Mouse (Mus musculus) embryonic facial prominence, embryonic 14.5 days (tissue): ENCODE measurements around the gene Fcor. TPM values are rescaled to one million over a fixed set of nuclear protein-coding genes. Genes with fewer than 3 reads are reported as not detected.

Source experiments
- ATAC-seq: fragments of 200-750 bp; cut with Nextera tagmentation; 2 replicates; pipeline ENCODE4 v1.8.0; 2017; ENCODE audit warnings: low read depth, moderate number of reproducible peaks, moderate TSS enrichment
- DNase-seq: peaks from one replicate; pipeline ENCODE4 v3.0.0-alpha.2; 2015; ENCODE audit warnings: low spot score
- H3K27ac ChIP-seq: fragments of 300-500 bp; sonication (generic); replicated peaks from 2 replicates; pipeline ENCODE4 v1.5.1; 2014; ENCODE audit warnings: low read depth, mild to moderate bottlenecking, low read length, moderate library complexity
- H3K27me3 ChIP-seq: fragments of 300-500 bp; sonication (generic); replicated peaks from 2 replicates; pipeline ENCODE4 v1.6.1; 2014; ENCODE audit warnings: low read length; ENCODE audit not compliant: control insufficient read depth, insufficient read depth
- H3K36me3 ChIP-seq: fragments of 300-500 bp; sonication (generic); 2 replicates; pipeline ENCODE4 v1.6.1; 2014; ENCODE audit warnings: low read length, mixed read lengths; ENCODE audit not compliant: control insufficient read depth, insufficient read depth
- H3K4me1 ChIP-seq: fragments of 300-500 bp; sonication (generic); 2 replicates; pipeline ENCODE4 v1.6.1; 2014; ENCODE audit warnings: antibody characterized with exemption, low read length; ENCODE audit not compliant: control insufficient read depth, insufficient read depth
- H3K4me2 ChIP-seq: fragments of 300-500 bp; sonication (generic); 2 replicates; pipeline ENCODE4 v1.6.1; 2014; ENCODE audit warnings: low read depth, mild to moderate bottlenecking, low read length, moderate library complexity, mixed read lengths
- H3K4me3 ChIP-seq: fragments of 300-500 bp; sonication (generic); 2 replicates; pipeline ENCODE4 v1.5.1; 2014; ENCODE audit warnings: low read depth, mild to moderate bottlenecking, low read length
- H3K9ac ChIP-seq: fragments of 300-500 bp; sonication (generic); 2 replicates; pipeline ENCODE4 v1.6.1; 2014; ENCODE audit warnings: low read depth, mild to moderate bottlenecking, low read length, moderate library complexity, mixed read lengths
- H3K9me3 ChIP-seq: fragments of 300-500 bp; sonication (generic); 2 replicates; pipeline ENCODE4 v1.6.1; 2016; ENCODE audit warnings: low read length; ENCODE audit not compliant: control insufficient read depth
- WGBS: fragments of 180-500 bp; shearing (Covaris S2); extraction: QIAGEN DNeasy Blood & Tissue Kit; methylation state at CpG from one replicate; pipeline ENCODE4 v1.1.7; 2014; 5-methylcytosine and 5-hydroxymethylcytosine counted together
- polyA plus RNA-seq: library from polyadenylated mRNA; unstranded; fragments of >200 nt; fragmentation: Nextera tagmentation; extraction: Ambion mirVana; gene quantifications from 2 replicates; pipeline ENCODE4 v1.2.1, GENCODE M21; 2014

Gene Fcor
- polyA plus RNA-seq, 1 experiment from 2014 or later: 14.8 TPM

DNA sequence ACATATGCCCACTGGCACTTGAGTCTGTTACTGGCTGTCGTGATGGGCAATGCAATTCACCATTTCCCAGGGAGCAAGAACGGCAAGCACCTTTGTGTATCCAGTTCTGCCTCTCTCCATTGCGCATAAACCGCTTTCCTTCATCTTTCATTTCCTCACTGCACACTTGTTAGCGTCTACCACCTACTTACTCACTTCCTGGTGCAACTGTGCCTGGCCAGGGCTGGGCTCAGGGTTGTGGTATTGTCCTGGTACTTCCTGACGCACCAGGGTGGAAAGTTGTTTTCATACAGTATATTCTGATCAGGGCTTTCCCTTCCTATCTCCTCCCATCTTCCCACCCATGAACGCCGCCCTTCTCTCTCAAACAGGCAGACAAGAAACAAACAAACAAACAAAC, 11.3 kb downstream of the Fcor start:
- Histone ChIP-seq H3K27me3 (no peaks in the 10 kb centered on the region), H3K9me3 (no peaks in the 10 kb centered on the region), H3K4me3 (no peak overlapping the region), H3K36me3 (no peaks in the 10 kb centered on the region), H3K9ac (no peak overlapping the region), H3K27ac (no peak overlapping the region), H3K4me1 (no peaks in the 10 kb centered on the region), H3K4me2 (no peak overlapping the region)
- ATAC-seq (no peak), DNase-seq (no peak)
- WGBS: 72% methylated on average over 8 of the region's 8 CpGs

DNA sequence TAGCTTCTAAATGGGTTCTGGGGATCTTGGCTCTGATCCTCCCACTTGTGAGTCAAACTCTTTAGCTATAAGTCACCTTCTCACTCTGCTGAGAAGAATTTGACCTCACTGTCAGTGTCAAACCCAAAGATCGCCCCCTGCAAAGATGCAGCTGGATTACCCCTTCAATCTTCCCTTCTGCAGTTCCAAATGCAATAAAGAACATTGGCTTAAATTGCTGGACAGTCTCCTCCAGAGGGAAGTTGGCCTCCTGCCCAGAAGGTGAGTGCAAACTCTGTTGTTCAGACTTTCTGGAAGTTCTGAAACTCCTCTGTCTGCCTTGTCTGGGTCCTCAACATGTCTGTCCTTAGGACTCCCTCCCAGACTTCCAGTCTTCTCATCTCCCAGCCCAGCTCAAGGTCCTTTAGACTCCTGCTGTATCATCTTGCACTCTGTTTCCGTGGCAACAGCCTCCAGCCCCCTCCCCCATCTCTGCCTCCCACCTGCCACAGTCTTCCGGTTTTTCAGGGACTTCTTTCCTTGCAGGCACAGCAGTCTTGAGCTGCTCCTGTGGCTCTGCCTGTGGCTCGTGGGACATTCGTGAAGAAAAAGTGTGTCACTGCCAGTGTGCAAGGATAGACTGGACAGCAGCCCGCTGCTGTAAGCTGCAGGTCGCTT, 15.3 kb downstream of the Fcor start:
- Histone ChIP-seq H3K9ac (no peak overlapping the region), H3K27me3 (no peaks in the 10 kb centered on the region), H3K4me1 (no peaks in the 10 kb centered on the region), H3K9me3 (no peaks in the 10 kb centered on the region), H3K27ac (no peak overlapping the region), H3K4me3 (no peak overlapping the region), H3K36me3 (no peaks in the 10 kb centered on the region), H3K4me2 (no peak overlapping the region)
- no peak for ATAC-seq
- WGBS: 18% methylated on average over 7 of the region's 7 CpGs
- DNase-seq: peak; percentile 17

DNA sequence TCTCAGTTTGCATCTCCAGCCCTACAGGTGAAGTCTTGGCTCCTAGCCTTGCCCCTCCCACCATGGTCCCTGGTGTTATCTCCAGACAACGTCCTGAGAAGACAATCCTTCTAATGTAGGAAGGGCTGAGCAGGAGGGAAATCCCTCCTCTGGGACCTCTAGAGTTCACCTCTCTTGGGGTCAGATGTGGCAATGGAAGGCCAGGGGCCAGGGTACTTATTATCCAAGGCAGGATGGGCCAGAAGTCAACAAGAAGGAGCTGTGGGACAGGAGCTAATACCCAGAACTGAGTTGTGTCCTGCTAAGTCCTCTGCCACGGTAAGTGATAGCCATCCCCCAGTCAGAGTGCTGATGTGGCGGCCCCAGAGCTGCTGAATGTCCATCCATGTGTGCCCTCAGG, 16.6 kb downstream of the Fcor start, which contains the start of gene Retn:
Gene Retn, plus strand, starts transcription at position 245 of the 400 bp plus-strand sequence.
- ATAC-seq: no peak
- H3K36me3 ChIP-seq: no peaks in the 10 kb centered on the region
- WGBS: 78% methylated on average over 2 of the region's 3 CpGs
- no peak within 1 kb of the TSS for H3K4me2 ChIP-seq
- H3K9me3 ChIP-seq: no peaks in the 10 kb centered on the region
- no peak within 1 kb of the TSS for H3K27ac ChIP-seq
- no peaks in the 10 kb centered on the region for H3K27me3 ChIP-seq
- no peaks in the 10 kb centered on the region for H3K4me1 ChIP-seq
- H3K4me3 ChIP-seq: no peak within 1 kb of the TSS
- no peak within 1 kb of the TSS for H3K9ac ChIP-seq
- DNase-seq: no peak

DNA sequence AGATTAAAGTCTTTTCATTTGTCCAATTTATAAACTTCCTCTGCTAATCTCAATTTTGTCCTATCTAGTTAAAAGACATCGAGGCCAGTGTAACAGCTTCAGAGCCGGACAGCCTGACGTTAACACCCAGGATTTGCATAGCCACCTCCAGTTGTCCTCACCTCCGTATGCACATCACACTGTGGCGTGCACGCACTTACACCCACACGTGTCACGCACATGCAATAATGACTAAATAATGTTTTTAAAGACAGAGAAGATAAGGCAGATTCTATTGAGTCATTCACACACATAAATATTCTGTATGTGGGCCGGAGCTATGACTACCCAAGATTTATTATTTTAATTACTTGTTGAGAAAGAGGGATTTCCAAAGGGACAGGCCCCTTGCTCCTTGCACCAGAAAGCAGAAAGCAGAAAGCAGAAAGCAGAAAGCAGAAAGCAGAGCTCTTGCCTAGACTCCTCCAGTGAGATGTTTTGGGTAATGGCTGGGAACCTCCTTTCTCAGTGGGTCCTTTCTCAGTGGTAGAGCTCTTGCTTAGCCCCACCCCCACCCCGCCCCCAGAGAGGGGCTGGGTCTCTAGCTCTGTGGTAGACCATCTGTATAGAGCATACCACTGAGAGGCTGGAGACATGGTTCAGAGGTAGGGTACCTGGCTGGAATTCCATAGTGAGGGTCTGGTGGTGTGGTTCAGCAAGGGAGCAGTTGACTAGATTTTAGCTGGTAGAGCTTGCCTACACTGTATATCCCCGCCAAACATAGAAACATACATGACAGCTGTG, 17.2 kb downstream of the Fcor start:
- no peak overlapping the region for H3K27ac ChIP-seq
- 64% methylated on average over 11 of the region's 11 CpGs for WGBS
- no peaks in the 10 kb centered on the region for H3K27me3 ChIP-seq
- H3K9me3 ChIP-seq: no peaks in the 10 kb centered on the region
- H3K36me3 ChIP-seq: no peaks in the 10 kb centered on the region
- no peak for DNase-seq
- no peak overlapping the region for H3K9ac ChIP-seq
- no peak for ATAC-seq
- no peak overlapping the region for H3K4me2 ChIP-seq
- no peak overlapping the region for H3K4me3 ChIP-seq
- no peaks in the 10 kb centered on the region for H3K4me1 ChIP-seq

DNA sequence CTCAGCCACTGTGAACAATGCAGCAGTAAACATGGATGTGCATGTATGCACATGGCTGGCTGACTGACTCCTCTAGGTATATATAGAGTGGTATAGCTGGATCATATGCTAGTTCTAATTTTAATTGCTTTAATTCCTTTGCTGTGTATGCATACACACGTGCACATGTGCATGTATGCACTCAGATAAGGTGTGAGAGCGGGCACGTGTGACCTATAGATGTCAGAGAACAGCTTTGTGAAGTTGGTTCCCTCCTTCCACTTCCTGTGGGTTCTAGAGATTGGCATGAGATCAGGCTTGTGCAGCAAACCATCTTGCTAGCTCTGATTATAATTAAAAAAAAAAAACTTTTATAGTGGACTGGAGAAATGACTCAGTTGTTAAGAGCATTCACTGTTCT, 19.3 kb downstream of the Fcor start:
- H3K4me1 ChIP-seq: no peaks in the 10 kb centered on the region
- no peak overlapping the region for H3K4me2 ChIP-seq
- H3K36me3 ChIP-seq: no peaks in the 10 kb centered on the region
- H3K27me3 ChIP-seq: no peaks in the 10 kb centered on the region
- no peak for DNase-seq
- ATAC-seq: no peak
- 69% methylated on average over 3 of the region's 3 CpGs for WGBS
- H3K9me3 ChIP-seq: no peaks in the 10 kb centered on the region
- H3K27ac ChIP-seq: no peak overlapping the region
- H3K9ac ChIP-seq: no peak overlapping the region
- no peak overlapping the region for H3K4me3 ChIP-seq

DNA sequence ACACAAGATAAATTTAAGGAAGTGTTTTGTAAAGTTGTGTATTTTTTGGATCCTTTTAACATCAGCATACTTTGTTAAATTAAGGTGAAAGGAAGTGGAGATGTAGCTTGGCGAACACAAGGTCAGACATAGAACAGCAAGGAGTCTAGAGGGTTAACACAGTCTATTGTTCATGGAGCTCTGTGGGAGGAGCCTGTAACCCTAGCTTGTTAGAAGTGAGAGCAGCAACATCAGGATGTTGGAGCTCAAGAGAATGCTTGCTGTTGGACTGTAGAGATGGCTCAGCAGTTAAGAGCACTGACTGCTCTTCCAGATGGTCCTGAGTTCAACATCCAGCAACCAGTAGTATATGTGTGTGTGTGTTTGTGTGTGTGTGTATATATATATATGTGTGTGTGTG, 23.2 kb downstream of the Fcor start:
- DNase-seq (peak; percentile 30), ATAC-seq (no peak; the same call in 1 of the 2 replicates)
- Histone ChIP-seq H3K9ac (no peak overlapping the region), H3K9me3 (no peaks in the 10 kb centered on the region), H3K4me1 (no peaks in the 10 kb centered on the region), H3K27me3 (no peaks in the 10 kb centered on the region), H3K4me3 (no peak overlapping the region), H3K36me3 (no peaks in the 10 kb centered on the region), H3K27ac (no peak overlapping the region), H3K4me2 (peak overlapping the region; percentile 7; the same call in 1 of the 2 replicates)
- WGBS: 45% methylated on average over 1 of the region's 1 CpGs

DNA sequence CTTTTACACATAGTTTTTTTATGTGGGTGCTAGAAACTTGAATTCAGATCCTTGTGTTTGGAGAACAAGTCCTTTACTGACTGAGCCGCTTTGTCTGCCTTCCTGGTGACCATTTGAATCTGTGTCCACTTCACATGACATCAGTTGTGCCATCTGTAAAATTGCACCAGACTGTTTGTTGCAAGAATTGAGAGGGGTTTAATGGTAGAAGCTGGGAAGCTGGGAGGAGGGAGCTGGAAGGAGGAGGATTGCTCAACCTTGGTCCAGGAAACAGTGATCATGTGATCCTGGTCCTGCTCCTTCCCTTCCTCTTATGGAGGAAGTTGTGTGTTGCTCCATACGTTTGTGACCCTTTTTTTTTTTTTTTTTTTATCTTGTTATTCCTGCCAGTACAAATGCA, 23.9 kb downstream of the Fcor start:
- Histone ChIP-seq H3K9me3 (no peaks in the 10 kb centered on the region), H3K4me3 (no peak overlapping the region), H3K36me3 (no peaks in the 10 kb centered on the region), H3K27me3 (no peaks in the 10 kb centered on the region), H3K4me1 (no peaks in the 10 kb centered on the region), H3K27ac (no peak overlapping the region), H3K9ac (no peak overlapping the region), H3K4me2 (no peak overlapping the region)
- WGBS: 97% methylated on average over 1 of the region's 2 CpGs
- ATAC-seq (no peak), DNase-seq (no peak)

DNA sequence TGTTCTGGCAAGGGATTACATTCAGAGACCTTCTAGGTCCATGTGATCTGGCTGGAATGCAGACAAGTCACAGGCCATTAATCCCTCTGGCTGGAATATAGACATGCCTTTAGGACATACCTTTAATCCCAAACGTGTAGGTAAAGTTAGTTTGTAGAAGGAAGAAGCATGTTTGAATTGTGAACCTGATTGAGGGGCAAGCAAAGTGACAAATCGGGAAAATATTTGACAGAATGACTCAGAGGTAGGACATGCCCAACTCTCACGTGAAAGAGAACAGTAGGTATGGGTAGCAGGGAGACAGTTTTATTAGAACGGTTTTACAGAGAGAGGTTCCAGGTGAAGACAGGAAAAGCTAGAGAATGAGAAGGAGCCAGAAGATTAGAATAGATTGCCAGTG, 24.6 kb downstream of the Fcor start:
- DNase-seq (no peak), ATAC-seq (no peak)
- H3K9me3 ChIP-seq: no peaks in the 10 kb centered on the region
- no peaks in the 10 kb centered on the region for H3K27me3 ChIP-seq
- H3K9ac ChIP-seq: no peak overlapping the region
- 69% methylated on average over 4 of the region's 4 CpGs for WGBS
- H3K36me3 ChIP-seq: no peaks in the 10 kb centered on the region
- H3K4me3 ChIP-seq: no peak overlapping the region
- H3K27ac ChIP-seq: no peak overlapping the region
- H3K4me2 ChIP-seq: no peak overlapping the region
- H3K4me1 ChIP-seq: no peaks in the 10 kb centered on the region
